Mouse (Mus musculus) heart, postnatal 0 days (tissue): Measurements from ENCODE around the gene Gm21969. TPM values are rescaled to one million over a fixed set of nuclear protein-coding genes. Genes with fewer than 3 reads are reported as not detected.

ENCODE experiments used
- ATAC-seq: fragments of 200-750 bp; cut with Nextera tagmentation; 2 replicates; pipeline ENCODE4 v1.8.0; 2017; ENCODE audit warnings: low read depth, moderate number of reproducible peaks, moderate library complexity; ENCODE audit not compliant: insufficient read depth
- DNase-seq: peaks from one replicate; pipeline ENCODE4 v3.0.0-alpha.2; 2016; ENCODE audit warnings: low spot score
- H3K27ac ChIP-seq: fragments of 300-500 bp; sonication (generic); 2 replicates; pipeline ENCODE4 v1.5.1; 2014; ENCODE audit warnings: low read depth, mild to moderate bottlenecking
- H3K27me3 ChIP-seq: fragments of 300-500 bp; sonication (generic); 2 replicates; pipeline ENCODE4 v1.6.1; 2014; ENCODE audit warnings: low read length, mixed read lengths; ENCODE audit not compliant: control insufficient read depth, insufficient read depth
- H3K36me3 ChIP-seq: fragments of 300-500 bp; sonication (generic); replicated peaks from 2 replicates; pipeline ENCODE4 v1.6.1; 2014; ENCODE audit warnings: low read length, mixed read lengths; ENCODE audit not compliant: control insufficient read depth, insufficient read depth
- H3K4me1 ChIP-seq: fragments of 300-500 bp; sonication (generic); 2 replicates; pipeline ENCODE4 v1.6.1; 2014; ENCODE audit warnings: antibody characterized with exemption; ENCODE audit not compliant: control insufficient read depth, insufficient read depth
- H3K4me2 ChIP-seq: fragments of 300-500 bp; sonication (generic); 2 replicates; pipeline ENCODE4 v1.6.1; 2014; ENCODE audit warnings: low read depth, mild to moderate bottlenecking, low read length, moderate library complexity
- H3K4me3 ChIP-seq: fragments of 300-500 bp; sonication (generic); 2 replicates; pipeline ENCODE4 v1.5.1; 2014; ENCODE audit warnings: low read depth, low read length
- H3K9ac ChIP-seq: fragments of 300-500 bp; sonication (generic); replicated peaks from 2 replicates; pipeline ENCODE4 v1.6.1; 2014; ENCODE audit warnings: low read depth, low read length, mixed read lengths
- H3K9me3 ChIP-seq: fragments of 300-500 bp; sonication (generic); replicated peaks from 2 replicates; pipeline ENCODE4 v1.6.1; 2016; ENCODE audit warnings: low read length; ENCODE audit not compliant: control insufficient read depth
- CTCF ChIP-seq: IDR thresholded peaks from 2 replicates; pipeline ENCODE4 v1.5.1; 2016; ENCODE audit warnings: antibody characterized with exemption, control low read depth, low read depth
- EP300 ChIP-seq: IDR thresholded peaks from 2 replicates; pipeline ENCODE4 v1.6.1; 2016; ENCODE audit warnings: antibody characterized with exemption, low read depth
- WGBS: fragments of 180-500 bp; shearing (Covaris S2); extraction: QIAGEN DNeasy Blood & Tissue Kit; methylation state at CpG from one replicate; pipeline ENCODE4 v1.1.7; 2014; 5-methylcytosine and 5-hydroxymethylcytosine counted together
- polyA plus RNA-seq: library from polyadenylated mRNA; unstranded; fragments of >200 nt; fragmentation: Nextera tagmentation; extraction: Ambion mirVana; gene quantifications from 2 replicates; pipeline ENCODE4 v1.2.1, GENCODE M21; 2015
- total RNA-seq: library from RNA; depleted of rRNA; stranded (reverse); fragments of >200 nt; gene quantifications from 2 replicates; pipeline ENCODE4 v1.2.3, GENCODE M21; 2014; ENCODE audit warnings: low replicate concordance

Gm21969 gene
- total and polyA plus RNA-seq, 2 experiments from 2014 or later, result not detected

- Histone ChIP-seq H3K4me1 (peaks cover 11% of the 10 kb centered on the region; the same call in 1 of the 2 replicates), H3K9ac (no peak overlapping the region), H3K27ac (no peak overlapping the region), H3K27me3 (no peaks in the 10 kb centered on the region), H3K4me3 (no peak overlapping the region), H3K9me3 (no peaks in the 10 kb centered on the region), H3K4me2 (no peak overlapping the region), H3K36me3 (no peaks in the 10 kb centered on the region)
- 69% methylated on average over 10 of the region's 10 CpGs for WGBS
- TF ChIP-seq EP300, result no peak
- TF ChIP-seq CTCF, result no peak
- no peak for DNase-seq
- ATAC-seq, result no peak
Observed at GRCm38 (mm10) chr4:139624706-139625105, 21.7 kb downstream of the Gm21969 start.

DNA sequence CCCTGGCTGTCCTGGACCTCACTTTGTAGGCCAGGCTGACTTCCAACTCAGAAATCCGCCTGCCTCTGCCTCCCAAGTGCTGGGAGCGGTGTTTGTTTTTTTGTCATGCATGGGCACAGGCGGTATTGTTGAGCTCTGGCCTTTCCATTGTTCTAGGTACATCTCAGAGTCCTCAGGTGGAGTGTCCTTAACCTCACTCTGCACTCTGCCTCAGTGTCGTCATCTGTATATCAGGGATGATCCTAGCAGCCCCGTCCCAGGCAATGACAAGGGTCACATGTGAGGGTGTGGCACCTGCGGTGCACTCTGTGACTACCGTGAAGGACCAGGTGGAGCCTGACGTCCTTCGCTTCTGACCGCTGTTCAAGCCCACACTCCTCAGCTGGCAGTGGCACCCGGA is 24.4 kb downstream of the Gm21969 start:
- H3K4me1 ChIP-seq, result peaks cover 11% of the 10 kb centered on the region; the same call in 1 of the 2 replicates
- H3K27me3 ChIP-seq, result no peaks in the 10 kb centered on the region
- no peak overlapping the region for H3K4me3 ChIP-seq
- no peak overlapping the region for H3K9ac ChIP-seq
- no peaks in the 10 kb centered on the region for H3K9me3 ChIP-seq
- no peak overlapping the region for H3K27ac ChIP-seq
- no peak overlapping the region for H3K4me2 ChIP-seq
- no peak for DNase-seq
- no peak for ATAC-seq
- no peak for TF ChIP-seq EP300
- TF ChIP-seq CTCF, result no peak
- no peaks in the 10 kb centered on the region for H3K36me3 ChIP-seq
- WGBS, result 91% methylated on average over 11 of the region's 11 CpGs

GRCm38 (mm10) chr4:139630171-139630570 is 27.2 kb downstream of the Gm21969 start:
- no peaks in the 10 kb centered on the region for H3K27me3 ChIP-seq
- no peak overlapping the region for H3K4me2 ChIP-seq
- DNase-seq, result no peak
- H3K4me1 ChIP-seq, result no peaks in the 10 kb centered on the region
- H3K4me3 ChIP-seq, result no peak overlapping the region
- no peaks in the 10 kb centered on the region for H3K36me3 ChIP-seq
- no peak overlapping the region for H3K27ac ChIP-seq
- no peak for ATAC-seq
- WGBS, result 66% methylated on average over 10 of the region's 10 CpGs
- no peak overlapping the region for H3K9ac ChIP-seq
- H3K9me3 ChIP-seq, result no peaks in the 10 kb centered on the region
- TF ChIP-seq EP300 (no peak), CTCF (no peak)

GRCm38 (mm10) chr4:139631141-139631540 is 28.2 kb downstream of the Gm21969 start:
- H3K4me1 ChIP-seq, result no peaks in the 10 kb centered on the region
- H3K36me3 ChIP-seq, result no peaks in the 10 kb centered on the region
- no peak overlapping the region for H3K4me3 ChIP-seq
- ATAC-seq (no peak), DNase-seq (no peak)
- H3K27me3 ChIP-seq, result no peaks in the 10 kb centered on the region
- WGBS, result 59% methylated on average over 5 of the region's 5 CpGs
- H3K9me3 ChIP-seq, result no peaks in the 10 kb centered on the region
- TF ChIP-seq EP300, result no peak
- TF ChIP-seq CTCF, result no peak
- no peak overlapping the region for H3K4me2 ChIP-seq
- H3K27ac ChIP-seq, result no peak overlapping the region
- H3K9ac ChIP-seq, result no peak overlapping the region

- WGBS, result 84% methylated on average over 7 of the region's 7 CpGs
Observed at GRCm38 (mm10) chr4:139631569-139632253, 28.7 kb downstream of the Gm21969 start.

DNA sequence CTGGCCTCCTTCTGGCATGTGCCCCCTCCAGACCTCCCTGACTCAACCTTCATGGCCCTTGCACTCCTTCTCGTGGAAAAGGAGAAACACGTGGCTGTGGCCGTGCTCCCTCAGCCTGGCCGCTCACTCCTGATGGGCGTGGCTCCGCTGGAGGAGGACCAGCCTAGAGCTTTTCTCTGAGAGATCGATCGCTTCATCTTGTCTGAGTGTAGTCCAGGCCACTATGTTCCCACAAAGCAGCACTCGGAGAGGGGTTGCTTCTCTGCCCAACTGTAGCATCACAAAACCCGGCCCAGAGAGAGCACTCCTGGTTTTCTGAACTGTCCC is 29.2 kb downstream of the Gm21969 start:
- TF ChIP-seq EP300, result no peak
- no peak for TF ChIP-seq CTCF
- DNase-seq, result no peak
- Histone ChIP-seq H3K9me3 (no peaks in the 10 kb centered on the region), H3K27me3 (no peaks in the 10 kb centered on the region), H3K9ac (no peak overlapping the region), H3K27ac (no peak overlapping the region), H3K4me3 (no peak overlapping the region), H3K4me1 (no peaks in the 10 kb centered on the region), H3K4me2 (no peak overlapping the region), H3K36me3 (no peaks in the 10 kb centered on the region)
- no peak for ATAC-seq
- 81% methylated on average over 10 of the region's 10 CpGs for WGBS

More at GRCm38 (mm10) chr4:139631569-139632253, 28.7 kb downstream of the Gm21969 start:
- TF ChIP-seq CTCF, result no peak
- no peak for TF ChIP-seq EP300
- no peak overlapping the region for H3K27ac ChIP-seq
- H3K9me3 ChIP-seq, result no peaks in the 10 kb centered on the region
- no peak overlapping the region for H3K9ac ChIP-seq
- DNase-seq (no peak), ATAC-seq (no peak)
- H3K4me2 ChIP-seq, result no peak overlapping the region
- H3K4me1 ChIP-seq, result no peaks in the 10 kb centered on the region
- no peak overlapping the region for H3K4me3 ChIP-seq
- no peaks in the 10 kb centered on the region for H3K27me3 ChIP-seq
- H3K36me3 ChIP-seq, result no peaks in the 10 kb centered on the region
